Mouse (Mus musculus) T-helper 17 cell (primary cell): ENCODE data around the gene C130026I21Rik.
"Not testable (repeated sequence)": the region's sequence is repeated elsewhere in the genome, so short reads cannot be mapped to it uniquely, and the experiment has no call there.

Experiments
- in situ Hi-C, 2 experiments: fragments of 300-600 bp; cut with MboI, MseI; formaldehyde crosslinking; loops; 1 replicate in 1 of 2; 2 replicates in 1 of 2; pipeline ENCODE4 v1.15.1; 2025; ENCODE audit warnings: high pct_unique_total_duplicates in 2 of 2

C130026I21Rik gene

GRCm38 (mm10) chr1:85073099-85073498 is 197.3 kb downstream of the C130026I21Rik start:
- in situ Hi-C loops, result loop anchor here (5.0 to 10.0 kb wide), 6 partner anchors 112 to 564 kb away; no protein-coding TSS in a partner anchor

GRCm38 (mm10) chr1:85071690-85072089 is 198.7 kb downstream of the C130026I21Rik start:
- in situ Hi-C loops, result loop anchor here (5.0 to 10.0 kb wide), 6 partner anchors 113 to 566 kb away; no protein-coding TSS in a partner anchor

GRCm38 (mm10) chr1:85035801-85036200 is 234.6 kb downstream of the C130026I21Rik start:
- in situ Hi-C loops, result loop anchor here in 1 of 2 experiments (5.0 to 10.0 kb wide), 3 partner anchors 78 to 506 kb away; no protein-coding TSS in a partner anchor

GRCm38 (mm10) chr1:85034394-85034793 is 236.0 kb downstream of the C130026I21Rik start:
- in situ Hi-C loops, result loop anchor here in 1 of 2 experiments (10.0 kb wide), 1 partner anchor 170 kb away; no protein-coding TSS in a partner anchor

- in situ Hi-C loops, result loop anchor here in 1 of 2 experiments (10.0 kb wide), 1 partner anchor 171 kb away; no protein-coding TSS in a partner anchor
These were observed 236.8 kb downstream of the C130026I21Rik start for GRCm38 (mm10) chr1:85033616-85034015.

- in situ Hi-C loops, result loop anchor here in 1 of 2 experiments (10.0 kb wide), 1 partner anchor 175 kb away; no protein-coding TSS in a partner anchor
These were observed 240.2 kb downstream of the C130026I21Rik start for GRCm38 (mm10) chr1:85030211-85030610.

GRCm38 (mm10) chr1:85011933-85012332 is 258.4 kb downstream of the C130026I21Rik start:
- in situ Hi-C loops, result not testable (repeated sequence)

GRCm38 (mm10) chr1:85010947-85011346 is 259.4 kb downstream of the C130026I21Rik start:
- in situ Hi-C loops, result not testable (repeated sequence)

GRCm38 (mm10) chr1:85007737-85008136 is 262.6 kb downstream of the C130026I21Rik start:
- in situ Hi-C loops, result loop anchor here (5.0 to 10.0 kb wide), 3 partner anchors 117 to 450 kb away; no protein-coding TSS in a partner anchor

GRCm38 (mm10) chr1:84999241-84999640 is 271.1 kb downstream of the C130026I21Rik start:
- in situ Hi-C loops, result not testable (repeated sequence)

- in situ Hi-C loops, result not testable (repeated sequence)
These were observed 274.1 kb downstream of the C130026I21Rik start for GRCm38 (mm10) chr1:84996305-84996704.

- in situ Hi-C loops, result loop anchor here (5.0 kb wide), 1 partner anchor 583 kb away; the partner anchor contains the start of gene G530012D18Rik (in 2 of the 2)
These were observed 275.9 kb downstream of the C130026I21Rik start for GRCm38 (mm10) chr1:84994461-84994860.

GRCm38 (mm10) chr1:84993688-84994319 is 276.6 kb downstream of the C130026I21Rik start:
- in situ Hi-C loops, result loop anchor here (5.0 kb wide), 1 partner anchor 583 kb away; the partner anchor contains the start of gene G530012D18Rik (in 2 of the 2)

GRCm38 (mm10) chr1:84993235-84993634 is 277.1 kb downstream of the C130026I21Rik start:
- in situ Hi-C loops, result loop anchor here (5.0 kb wide), 1 partner anchor 584 kb away; the partner anchor contains the start of gene G530012D18Rik (in 2 of the 2)

- in situ Hi-C loops, result loop anchor here (5.0 kb wide), 1 partner anchor 584 kb away; the partner anchor contains the start of gene G530012D18Rik (in 2 of the 2)
These were observed 277.5 kb downstream of the C130026I21Rik start for GRCm38 (mm10) chr1:84992827-84993226.

GRCm38 (mm10) chr1:84989044-84989443 is 281.3 kb downstream of the C130026I21Rik start:
- in situ Hi-C loops, result loop anchor here in 1 of 2 experiments (5.0 kb wide), 1 partner anchor 133 kb away; no protein-coding TSS in a partner anchor

GRCm38 (mm10) chr1:84987729-84988128 is 282.6 kb downstream of the C130026I21Rik start:
- in situ Hi-C loops, result loop anchor here in 1 of 2 experiments (5.0 kb wide), 1 partner anchor 135 kb away; no protein-coding TSS in a partner anchor

GRCm38 (mm10) chr1:84961779-84962178 is 308.6 kb downstream of the C130026I21Rik start:
- in situ Hi-C loops, result not testable (repeated sequence)

GRCm38 (mm10) chr1:84957713-84958112 is 312.7 kb downstream of the C130026I21Rik start:
- in situ Hi-C loops, result loop anchor here (5.0 to 10.0 kb wide), 4 partner anchors 80 to 587 kb away; no protein-coding TSS in a partner anchor

- in situ Hi-C loops, result loop anchor here (5.0 to 10.0 kb wide), 4 partner anchors 81 to 588 kb away; no protein-coding TSS in a partner anchor
These were observed 313.6 kb downstream of the C130026I21Rik start for GRCm38 (mm10) chr1:84956771-84957170.

- in situ Hi-C loops, result loop anchor here (5.0 to 10.0 kb wide), 2 partner anchors 360 to 592 kb away; no protein-coding TSS in a partner anchor
These were observed 317.7 kb downstream of the C130026I21Rik start for GRCm38 (mm10) chr1:84952456-84953181.
